Mouse (Mus musculus) kidney, postnatal 14 days (tissue): Measurements from ENCODE around the gene Gna12.

ENCODE experiments used
- DNase-seq: peaks from one replicate; pipeline ENCODE4 v3.0.0; 2022; ENCODE audit warnings: mixed read lengths

Gna12 gene

GRCm38 (mm10) chr5:140830314-140831063 lies at the start of gene Gna12:
Gene Gna12, minus strand, starts transcription at chr5:140830431.
- peak; percentile 99 for DNase-seq

GRCm38 (mm10) chr5:140878644-140879043 lies 48.4 kb upstream of the Gna12 start:
- no peak for DNase-seq

GRCm38 (mm10) chr5:140873736-140874307 lies 43.6 kb upstream of the Gna12 start:
- no peak for DNase-seq

GRCm38 (mm10) chr5:140873039-140873551 lies 42.9 kb upstream of the Gna12 start:
- DNase-seq = no peak

- DNase-seq = no peak
Measured at GRCm38 (mm10) chr5:140872532-140873038, 42.4 kb upstream of the Gna12 start.

GRCm38 (mm10) chr5:140871241-140871640 lies 41.0 kb upstream of the Gna12 start:
- DNase-seq = no peak

- DNase-seq = peak; percentile 72
Measured at GRCm38 (mm10) chr5:140869034-140869433, 38.8 kb upstream of the Gna12 start.

- no peak for DNase-seq
Measured at GRCm38 (mm10) chr5:140859730-140860129, 29.5 kb upstream of the Gna12 start.

- no peak for DNase-seq
Measured at GRCm38 (mm10) chr5:140858335-140858734, 28.1 kb upstream of the Gna12 start.

GRCm38 (mm10) chr5:140857432-140858154 lies 27.4 kb upstream of the Gna12 start:
- DNase-seq = no peak

- no peak for DNase-seq
Measured at GRCm38 (mm10) chr5:140855909-140856530, 25.8 kb upstream of the Gna12 start.

GRCm38 (mm10) chr5:140854700-140855099 lies 24.5 kb upstream of the Gna12 start:
- DNase-seq = no peak

- no peak for DNase-seq
Measured at GRCm38 (mm10) chr5:140853723-140854122, 23.5 kb upstream of the Gna12 start.

- DNase-seq = no peak
Measured at GRCm38 (mm10) chr5:140852435-140852996, 22.3 kb upstream of the Gna12 start.

GRCm38 (mm10) chr5:140847300-140847729 lies 17.1 kb upstream of the Gna12 start:
- DNase-seq = peak; percentile 56

GRCm38 (mm10) chr5:140841942-140842341 lies 11.7 kb upstream of the Gna12 start:
- DNase-seq = no peak

- DNase-seq = no peak
Measured at GRCm38 (mm10) chr5:140831064-140831431, 817 bp upstream of the Gna12 start.

GRCm38 (mm10) chr5:140829911-140830294 lies 328 bp downstream of the Gna12 start:
- DNase-seq = peak; percentile 79

- DNase-seq = peak; percentile 52
Measured at GRCm38 (mm10) chr5:140829081-140829910, 935 bp downstream of the Gna12 start.

GRCm38 (mm10) chr5:140828363-140828762 lies 1.9 kb downstream of the Gna12 start:
- DNase-seq = no peak

GRCm38 (mm10) chr5:140827896-140828295 lies 2.3 kb downstream of the Gna12 start:
- peak; percentile 53 for DNase-seq

GRCm38 (mm10) chr5:140827413-140827812 lies 2.8 kb downstream of the Gna12 start:
- no peak for DNase-seq
